Mouse (Mus musculus) macrophage (primary cell): ENCODE data around the gene Tmem165. TPM values are rescaled to one million over a fixed set of nuclear protein-coding genes. Genes with fewer than 3 reads are reported as not detected.

Experiments
- H3K27ac ChIP-seq: fragments of 350-480 bp; formaldehyde crosslinking; 2 replicates; pipeline ENCODE4 v1.9.0; 2021
- H3K36me3 ChIP-seq: fragments of 350-480 bp; formaldehyde crosslinking; 2 replicates; pipeline ENCODE4 v1.9.0; 2021; ENCODE audit errors: inconsistent target
- H3K4me3 ChIP-seq: fragments of 350-480 bp; formaldehyde crosslinking; 2 replicates; pipeline ENCODE4 v1.9.0; 2021; ENCODE audit errors: inconsistent target
- H3K79me2 ChIP-seq: fragments of 350-480 bp; formaldehyde crosslinking; 2 replicates; pipeline ENCODE4 v1.9.0; 2021; ENCODE audit errors: inconsistent target
- WGBS: methylation state at CpG from one replicate; pipeline ENCODE4 v1.1.7; 2026; ENCODE audit warnings: inconsistent platforms; ENCODE audit not compliant: missing documents; 5-methylcytosine and 5-hydroxymethylcytosine counted together
- polyA plus RNA-seq: library from polyadenylated mRNA; stranded (reverse); fragments of 250-400 nt; gene quantifications from 3 replicates; pipeline ENCODE4 v1.2.4, GENCODE M21; 2018; ENCODE audit warnings: inconsistent platforms

Tmem165 gene
- polyA plus RNA-seq, 1 experiment from 2014 or later = 86.9 TPM

DNA sequence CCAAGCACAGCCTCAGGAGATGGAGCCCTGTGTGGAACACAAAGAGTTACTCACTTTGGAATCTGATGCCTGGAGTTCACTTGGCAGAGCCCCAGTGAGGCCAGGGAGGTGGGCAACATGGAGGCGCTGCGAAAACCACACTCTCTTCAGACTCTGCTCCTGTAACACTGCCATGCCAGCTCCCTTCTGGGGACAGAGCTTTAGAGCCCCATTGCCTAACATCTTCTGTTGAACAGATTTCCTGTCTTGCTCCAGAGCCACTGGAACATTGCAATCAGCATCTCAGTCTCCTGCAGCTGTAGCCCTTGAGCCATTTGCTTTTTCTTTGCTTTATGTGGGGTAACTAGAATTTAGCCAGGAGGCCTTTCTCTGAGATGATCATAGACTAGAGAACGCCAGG is 1.4 kb upstream of the Tmem165 start:
- H3K27ac ChIP-seq = no peak overlapping the region
- no peaks in the 10 kb centered on the region for H3K36me3 ChIP-seq
- 51% methylated on average over 3 of the region's 3 CpGs for WGBS
- H3K4me3 ChIP-seq = no peak overlapping the region
- peaks cover 30% of the 10 kb centered on the region for H3K79me2 ChIP-seq

DNA sequence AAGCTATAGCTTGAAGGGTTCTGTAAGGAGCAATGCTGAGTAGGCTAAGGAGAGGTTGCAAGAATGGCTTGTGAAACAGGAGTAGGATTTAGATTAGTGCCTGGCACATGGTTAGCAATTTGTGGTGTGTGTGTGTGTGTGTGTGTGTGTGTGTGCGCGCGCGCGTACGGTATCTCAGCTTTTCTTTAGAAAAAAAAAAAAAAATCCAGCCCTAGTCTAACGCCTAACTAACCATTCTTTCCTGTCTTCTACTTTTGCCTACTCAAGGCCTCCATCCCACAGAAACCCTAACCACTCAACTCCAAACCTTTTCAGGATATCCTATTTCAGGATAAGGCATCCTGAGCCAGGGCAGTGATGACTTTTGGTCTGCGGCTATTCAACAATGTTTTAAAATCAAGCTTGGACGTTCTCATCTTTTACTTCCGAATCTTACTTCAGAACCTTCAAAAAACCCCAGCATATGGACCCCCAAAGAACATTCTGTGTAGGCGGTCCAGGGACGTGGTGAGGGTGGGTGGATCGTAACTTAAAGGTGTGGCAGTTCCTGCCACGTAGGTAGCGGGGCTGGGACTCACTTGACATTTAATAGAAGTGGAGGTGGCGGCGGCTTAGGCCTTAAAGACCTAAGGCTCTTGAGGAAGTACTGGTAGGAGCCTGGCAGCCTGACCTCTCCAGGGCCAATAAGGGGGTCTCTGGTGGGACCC is 484 bp upstream of the Tmem165 start:
- Histone ChIP-seq H3K36me3 (no peaks in the 10 kb centered on the region), H3K4me3 (peak overlapping the region; percentile 49), H3K79me2 (peaks cover 39% of the 10 kb centered on the region), H3K27ac (no peak overlapping the region)
- WGBS = 12% methylated on average over 10 of the region's 17 CpGs

DNA sequence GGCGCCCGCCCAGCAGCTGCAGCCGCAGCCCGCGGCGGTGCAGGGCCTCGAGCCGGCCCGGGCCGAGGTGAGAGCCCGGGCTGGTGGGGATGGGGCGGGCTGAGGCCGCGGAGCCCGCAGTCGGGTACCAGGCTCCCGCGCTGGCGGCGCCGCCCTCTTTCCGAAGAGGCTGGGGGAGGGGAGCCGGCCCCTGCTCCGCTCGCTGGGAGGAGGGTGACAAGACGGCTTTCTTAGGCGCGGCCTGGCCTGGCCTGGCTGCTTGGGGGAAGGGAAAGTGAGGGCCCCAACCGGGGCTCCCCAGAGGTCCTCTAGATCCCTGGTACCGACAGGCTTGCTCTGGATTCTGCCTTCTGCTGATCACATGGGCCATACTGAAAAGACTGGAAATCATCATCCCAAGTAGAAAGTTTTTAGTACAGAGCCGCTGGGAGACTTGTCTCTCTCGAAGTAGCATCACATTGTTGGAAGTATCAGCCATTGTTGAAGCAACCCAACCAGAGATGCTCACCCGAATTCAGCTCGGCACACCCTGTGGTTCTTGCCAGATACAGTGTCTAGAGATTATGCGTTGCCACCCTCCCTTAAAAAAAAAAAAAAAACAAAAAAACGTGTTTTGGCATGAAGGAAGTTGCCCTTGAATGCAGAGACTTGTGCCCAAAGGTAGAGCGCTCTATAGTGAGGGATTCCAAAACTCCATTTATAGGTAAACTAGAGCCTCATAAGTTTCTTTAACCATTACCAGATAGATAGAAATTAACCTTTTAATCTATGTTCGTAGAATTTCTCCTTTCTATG is 803 bp downstream of the Tmem165 start:
- Histone ChIP-seq H3K27ac (peak overlapping the region; percentile 31), H3K36me3 (no peaks in the 10 kb centered on the region), H3K79me2 (peaks cover 52% of the 10 kb centered on the region), H3K4me3 (peak overlapping the region; percentile 62)
- WGBS = 5% methylated on average over 32 of the region's 38 CpGs

DNA sequence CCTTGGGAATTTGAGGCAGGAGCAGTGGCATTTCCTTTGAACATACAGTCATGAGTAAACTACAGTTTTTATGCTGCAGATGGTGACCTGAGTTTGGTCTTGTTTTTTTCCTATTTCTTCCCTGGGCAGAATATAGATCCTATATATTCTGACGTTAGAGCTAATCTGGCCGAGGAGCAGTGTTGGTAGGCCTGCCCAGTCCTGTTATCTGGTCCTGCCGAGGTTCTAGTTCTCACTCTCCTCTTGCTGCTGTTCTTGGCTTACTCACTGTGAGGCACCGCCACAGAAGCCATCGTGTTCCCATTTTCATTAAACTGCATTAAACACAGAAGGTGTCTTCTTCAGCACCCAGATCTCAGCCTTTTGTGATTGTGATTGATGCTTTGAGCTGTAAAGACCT is 4.2 kb downstream of the Tmem165 start:
- no peaks in the 10 kb centered on the region for H3K36me3 ChIP-seq
- 92% methylated on average over 5 of the region's 5 CpGs for WGBS

DNA sequence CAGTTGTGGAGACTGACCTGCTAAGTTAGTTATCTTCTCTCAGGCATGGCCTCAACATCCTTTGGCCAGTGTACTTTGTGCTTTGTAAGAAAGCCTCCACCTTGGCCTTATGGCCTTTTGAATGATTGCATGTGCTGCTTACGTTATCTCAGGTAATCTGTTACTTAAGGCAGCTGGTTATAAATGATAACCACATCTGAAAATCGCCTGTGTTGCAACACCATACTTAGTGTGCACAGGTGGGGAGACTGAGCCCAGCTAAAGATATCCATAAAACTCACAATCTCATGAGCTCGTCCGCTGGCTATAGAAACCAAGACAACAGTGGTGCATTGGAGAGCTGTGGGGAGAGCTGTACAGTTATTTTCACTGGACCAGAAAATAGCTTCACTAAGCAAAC is 6.9 kb downstream of the Tmem165 start:
- 95% methylated on average over 4 of the region's 4 CpGs for WGBS
- Histone ChIP-seq H3K36me3 (no peaks in the 10 kb centered on the region), H3K27ac (no peak overlapping the region), H3K79me2 (peaks cover 100% of the 10 kb centered on the region), H3K4me3 (no peak overlapping the region)

More for the DNA sequence above, 4.2 kb downstream of the Tmem165 start:
- no peak overlapping the region for H3K4me3 ChIP-seq
- H3K79me2 ChIP-seq = peaks cover 86% of the 10 kb centered on the region
- H3K27ac ChIP-seq = no peak overlapping the region

DNA sequence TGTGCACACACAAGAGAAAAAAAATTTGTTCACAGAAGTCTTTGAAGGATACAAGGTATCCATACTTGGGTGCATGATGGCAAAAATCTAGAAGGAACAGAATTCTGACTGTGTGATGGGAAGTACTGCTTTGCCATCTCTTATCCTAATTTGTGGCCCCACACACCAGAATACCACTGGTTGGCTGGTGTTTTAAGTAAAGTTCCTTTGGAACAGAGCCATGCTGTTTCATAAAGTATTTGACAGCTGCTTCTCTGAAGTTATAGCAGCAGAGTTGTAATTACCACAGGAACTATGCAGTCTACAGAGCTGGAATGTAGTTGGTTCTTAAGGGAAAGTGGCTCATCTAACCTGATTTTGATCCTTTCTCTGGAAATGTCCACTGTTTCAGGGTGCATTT is 9.4 kb downstream of the Tmem165 start:
- H3K79me2 ChIP-seq = peaks cover 100% of the 10 kb centered on the region
- H3K4me3 ChIP-seq = no peak overlapping the region
- no peak overlapping the region for H3K27ac ChIP-seq
- no peaks in the 10 kb centered on the region; the same call in 1 of the 2 replicates for H3K36me3 ChIP-seq

DNA sequence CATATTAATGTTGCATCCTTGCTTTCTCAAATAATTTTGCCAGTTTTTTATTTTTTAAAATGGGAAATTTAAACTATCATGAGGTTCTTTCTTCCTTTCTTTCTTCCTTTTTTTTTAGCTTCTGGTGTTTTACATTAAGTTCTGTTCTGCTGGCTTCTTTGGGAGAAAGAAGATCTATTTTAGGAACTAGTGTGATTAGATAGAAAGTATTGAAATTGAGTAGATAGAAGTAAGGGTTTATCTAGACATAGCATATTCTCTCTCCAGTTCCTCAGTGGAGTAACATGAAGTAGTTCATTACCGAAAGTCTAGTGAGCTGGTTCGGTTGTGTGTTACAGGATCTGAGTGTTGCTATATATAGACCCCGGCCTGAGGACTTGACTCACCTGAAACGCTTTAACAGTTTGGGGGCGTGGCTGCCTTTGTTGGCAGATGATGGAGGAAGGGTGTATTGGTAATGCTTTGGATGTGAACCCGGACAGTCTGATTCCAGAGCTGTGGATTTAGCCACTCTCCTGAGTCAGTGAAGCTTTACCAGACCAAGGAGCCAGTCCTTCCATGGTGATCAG is 10.8 kb downstream of the Tmem165 start:
- H3K36me3 ChIP-seq = peaks cover 3% of the 10 kb centered on the region; the same call in 1 of the 2 replicates
- H3K27ac ChIP-seq = no peak overlapping the region
- peaks cover 90% of the 10 kb centered on the region for H3K79me2 ChIP-seq
- H3K4me3 ChIP-seq = no peak overlapping the region
- 93% methylated on average over 6 of the region's 6 CpGs for WGBS

DNA sequence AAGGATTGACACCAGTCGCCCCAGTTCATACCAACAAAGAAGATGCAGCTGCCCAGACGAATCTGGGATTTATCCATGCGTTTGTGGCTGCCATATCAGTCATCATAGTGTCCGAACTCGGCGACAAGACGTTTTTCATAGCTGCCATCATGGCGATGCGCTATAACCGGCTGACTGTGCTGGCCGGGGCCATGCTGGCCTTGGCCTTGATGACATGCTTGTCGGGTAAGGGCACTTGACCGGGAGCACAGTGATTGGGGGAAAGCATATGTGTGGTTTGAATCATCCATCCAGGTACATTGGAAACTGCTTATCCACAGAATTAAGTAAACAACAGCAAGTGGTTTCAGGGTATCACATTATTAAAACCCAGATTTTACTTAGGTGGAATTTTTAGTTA is 15.7 kb downstream of the Tmem165 start:
- Histone ChIP-seq H3K36me3 (peaks cover 36% of the 10 kb centered on the region), H3K4me3 (no peak overlapping the region), H3K27ac (no peak overlapping the region), H3K79me2 (peaks cover 53% of the 10 kb centered on the region)
- 92% methylated on average over 12 of the region's 13 CpGs for WGBS

DNA sequence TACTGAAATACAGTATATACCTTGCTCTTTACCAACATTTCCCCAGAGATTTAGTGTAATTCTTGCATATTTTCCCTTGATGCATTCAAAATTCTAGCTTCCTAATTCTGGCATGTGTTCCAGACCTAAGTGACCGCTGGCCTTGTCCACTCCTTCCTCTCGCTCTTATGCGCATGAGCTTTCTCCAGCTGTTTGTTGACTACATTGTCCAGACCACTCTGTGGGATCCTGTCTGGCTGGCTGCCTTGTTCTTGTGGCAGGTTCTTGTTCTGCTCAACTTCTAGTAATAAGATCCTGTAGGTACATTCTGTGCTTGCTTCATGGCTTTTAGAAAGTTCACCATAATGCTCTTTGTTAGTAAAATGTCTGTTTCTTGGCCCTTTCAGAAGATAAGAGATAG is 19.5 kb downstream of the Tmem165 start:
- H3K79me2 ChIP-seq = peaks cover 15% of the 10 kb centered on the region; the same call in 1 of the 2 replicates
- H3K36me3 ChIP-seq = peaks cover 72% of the 10 kb centered on the region
- WGBS = 97% methylated on average over 3 of the region's 3 CpGs
- H3K4me3 ChIP-seq = no peak overlapping the region
- no peak overlapping the region for H3K27ac ChIP-seq

DNA sequence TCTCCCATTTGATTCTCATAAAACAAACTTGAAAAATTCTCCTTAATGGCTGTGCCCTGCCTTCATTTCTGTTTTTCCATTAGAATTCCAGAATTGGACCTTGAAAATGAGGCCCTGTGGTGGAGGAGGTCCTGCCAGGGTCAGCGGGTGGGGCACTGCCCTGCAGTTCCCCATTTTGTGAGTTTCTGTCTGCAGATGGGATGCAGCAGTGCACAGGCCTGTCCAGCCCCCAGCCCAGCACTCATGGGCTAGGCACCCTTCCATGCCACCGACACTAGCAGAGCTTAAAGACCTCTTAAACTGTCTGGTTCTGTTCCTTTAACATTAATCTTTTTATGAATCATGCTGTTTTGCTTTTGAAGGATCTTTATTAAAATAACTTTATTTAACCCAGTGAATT is 22.2 kb downstream of the Tmem165 start:
- H3K4me3 ChIP-seq = no peak overlapping the region
- whole genome bisulfite sequencing = 88% methylated on average over 2 of the region's 2 CpGs
- H3K36me3 ChIP-seq = peaks cover 80% of the 10 kb centered on the region
- no peak overlapping the region for H3K27ac ChIP-seq
- peaks cover 11% of the 10 kb centered on the region; the same call in 1 of the 2 replicates for H3K79me2 ChIP-seq

DNA sequence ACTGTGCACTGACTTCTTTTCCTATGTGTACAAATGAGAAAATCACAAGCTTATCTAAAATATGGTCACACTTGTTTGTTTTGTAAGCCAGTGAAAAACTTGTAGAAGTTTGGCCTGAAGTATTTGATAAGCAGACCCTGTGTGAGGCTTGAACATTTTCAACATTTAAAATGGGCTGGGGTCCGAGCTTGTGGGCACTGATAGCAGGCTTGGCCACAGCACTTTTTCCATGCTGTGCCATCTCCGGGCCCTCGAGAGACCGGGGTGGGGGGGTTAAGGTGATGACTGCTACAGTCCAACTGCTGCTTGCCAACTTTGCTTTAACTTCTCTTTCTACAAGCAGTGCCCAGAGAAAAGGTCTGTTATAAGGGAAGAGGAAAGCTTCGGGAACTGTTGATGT is 24.4 kb downstream of the Tmem165 start:
- peaks cover 82% of the 10 kb centered on the region for H3K36me3 ChIP-seq
- no peak overlapping the region for H3K4me3 ChIP-seq
- no peak overlapping the region for H3K27ac ChIP-seq
- 96% methylated on average over 5 of the region's 5 CpGs for WGBS
- H3K79me2 ChIP-seq = peaks cover 2% of the 10 kb centered on the region; the same call in 1 of the 2 replicates

DNA sequence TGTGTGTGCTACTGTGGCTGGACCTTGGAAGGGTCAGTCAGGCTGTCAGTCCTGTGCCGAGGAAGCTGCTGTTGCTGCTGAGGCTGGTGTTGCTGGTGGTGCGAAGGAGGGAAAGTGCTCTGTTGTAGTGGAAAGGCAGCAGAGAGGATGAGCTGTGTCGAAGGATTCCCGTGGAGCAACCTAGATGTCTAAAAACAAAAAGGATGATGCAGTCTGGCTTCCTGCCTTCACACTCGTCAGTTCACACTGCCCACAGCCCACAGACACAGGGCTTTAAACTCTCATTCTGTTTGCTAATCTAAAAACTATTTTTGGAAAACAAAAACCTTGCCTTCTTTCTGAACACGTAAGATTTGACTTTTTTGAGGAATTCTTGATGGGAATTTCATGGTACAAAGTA is 33.0 kb downstream of the Tmem165 start:
- no peaks in the 10 kb centered on the region for H3K79me2 ChIP-seq
- peaks cover 12% of the 10 kb centered on the region for H3K36me3 ChIP-seq
- H3K27ac ChIP-seq = no peak overlapping the region
- H3K4me3 ChIP-seq = no peak overlapping the region
- 88% methylated on average over 4 of the region's 6 CpGs for WGBS

DNA sequence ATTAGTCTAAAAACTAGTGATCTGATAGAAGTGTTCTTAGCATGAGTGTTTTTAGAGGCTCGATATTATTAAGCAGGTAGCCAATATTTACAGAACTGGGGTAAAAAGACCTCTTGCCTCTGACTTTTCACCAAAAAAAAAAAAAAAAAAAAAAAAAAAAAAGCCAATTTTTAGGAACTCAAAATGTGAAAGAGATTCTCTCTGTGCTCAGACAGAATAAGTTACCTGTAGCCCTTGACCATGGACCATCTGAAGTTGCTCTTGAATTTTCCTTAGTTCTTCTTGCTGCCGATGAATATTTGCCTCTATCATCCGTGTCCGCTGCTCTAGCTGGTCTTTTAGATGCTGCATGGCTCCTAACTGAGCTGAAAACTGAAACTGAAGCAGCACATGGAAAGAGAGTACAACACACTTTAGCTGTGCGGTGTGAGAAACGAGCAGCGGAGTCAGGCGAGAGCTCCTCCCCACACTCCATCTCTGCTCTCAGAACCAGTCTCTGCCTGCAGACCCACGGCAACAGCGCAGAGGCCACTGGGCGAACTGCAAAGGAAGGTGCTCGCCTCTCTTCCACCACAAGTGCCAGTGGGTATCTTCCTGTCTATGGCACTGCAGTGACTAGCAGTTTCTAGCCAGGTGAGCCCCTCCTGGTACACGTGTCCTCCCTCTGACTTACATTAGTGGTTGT is 47.6 kb downstream of the Tmem165 start:
- peaks cover 66% of the 10 kb centered on the region; the same call in 1 of the 2 replicates for H3K36me3 ChIP-seq
- WGBS = 94% methylated on average over 13 of the region's 13 CpGs
- H3K4me3 ChIP-seq = no peak overlapping the region
- H3K79me2 ChIP-seq = no peaks in the 10 kb centered on the region
- no peak overlapping the region for H3K27ac ChIP-seq

DNA sequence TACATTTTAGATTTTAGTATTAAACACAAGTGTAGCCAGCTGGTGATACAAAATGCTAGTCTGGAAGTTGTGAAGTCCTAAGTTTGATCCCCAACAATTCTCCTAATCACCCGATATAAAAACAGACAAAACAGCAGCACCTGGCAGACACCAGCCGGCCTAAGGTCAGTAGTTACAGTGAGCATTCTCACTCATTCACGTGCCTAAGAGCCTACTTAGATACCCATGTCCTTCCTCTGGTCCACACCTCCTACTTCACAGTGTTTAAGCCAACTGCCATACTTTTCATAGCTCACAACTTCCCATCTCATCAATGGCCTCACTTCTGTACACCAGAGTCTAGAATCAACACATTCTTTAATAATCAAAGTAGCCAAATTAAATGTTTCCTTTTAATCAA is 59.6 kb downstream of the Tmem165 start:
- 98% methylated on average over 3 of the region's 3 CpGs for WGBS
- no peaks in the 10 kb centered on the region for H3K79me2 ChIP-seq
- H3K27ac ChIP-seq = no peak overlapping the region
- H3K36me3 ChIP-seq = peaks cover 15% of the 10 kb centered on the region; the same call in 1 of the 2 replicates
- no peak overlapping the region for H3K4me3 ChIP-seq
